Mouse (Mus musculus) intestine, embryonic 14.5 days (tissue): ENCODE data around the gene Rabgap1. TPM values are rescaled to one million over a fixed set of nuclear protein-coding genes. Genes with fewer than 3 reads are reported as not detected.
A peak's percentile ranks its signal among the peaks of the same experiment; 100 is the strongest.

Experiments
- ATAC-seq: fragments of 200-750 bp; cut with Nextera tagmentation; replicated peaks from 2 replicates; pipeline ENCODE4 v1.8.0; 2017; ENCODE audit warnings: low read depth, moderate number of reproducible peaks, moderate TSS enrichment, moderate library complexity; ENCODE audit not compliant: low FRiP score, low TSS enrichment
- DNase-seq: peaks from one replicate; pipeline ENCODE4 v3.0.0-alpha.2; 2018; ENCODE audit warnings: low spot score
- H3K27ac ChIP-seq: fragments of 300-500 bp; sonication (generic); 2 replicates; pipeline ENCODE4 v1.5.1; 2014; ENCODE audit warnings: low read depth, mild to moderate bottlenecking, control low read depth
- H3K27me3 ChIP-seq: fragments of 300-500 bp; sonication (generic); replicated peaks from 2 replicates; pipeline ENCODE4 v1.6.1; 2014; ENCODE audit warnings: low read length, control low read depth; ENCODE audit not compliant: control insufficient read depth, insufficient read depth
- H3K36me3 ChIP-seq: fragments of 300-500 bp; sonication (generic); 2 replicates; pipeline ENCODE4 v1.6.1; 2014; ENCODE audit warnings: low read length, control low read depth; ENCODE audit not compliant: control insufficient read depth, insufficient read depth
- H3K4me1 ChIP-seq: fragments of 300-500 bp; sonication (generic); replicated peaks from 2 replicates; pipeline ENCODE4 v1.6.1; 2014; ENCODE audit warnings: low read length, control low read depth, mixed read lengths; ENCODE audit not compliant: control insufficient read depth, insufficient read depth
- H3K4me2 ChIP-seq: fragments of 300-500 bp; sonication (generic); 2 replicates; pipeline ENCODE4 v1.6.1; 2014; ENCODE audit warnings: low read length
- H3K4me3 ChIP-seq: fragments of 300-500 bp; sonication (generic); 2 replicates; pipeline ENCODE4 v1.5.1; 2014; ENCODE audit warnings: low read depth, low read length, control low read depth, mixed read lengths
- H3K9ac ChIP-seq: fragments of 300-500 bp; sonication (generic); 2 replicates; pipeline ENCODE4 v1.6.1; 2014; ENCODE audit warnings: mild to moderate bottlenecking, low read length
- H3K9me3 ChIP-seq: fragments of 300-500 bp; sonication (generic); 2 replicates; pipeline ENCODE4 v1.6.1; 2016; ENCODE audit warnings: low read length, control low read depth; ENCODE audit not compliant: control insufficient read depth
- WGBS: fragments of 180-500 bp; shearing (Covaris S2); extraction: QIAGEN DNeasy Blood & Tissue Kit; methylation state at CpG from one replicate; pipeline ENCODE4 v1.1.7; 2014; 5-methylcytosine and 5-hydroxymethylcytosine counted together
- polyA plus RNA-seq: library from polyadenylated mRNA; unstranded; fragments of >200 nt; fragmentation: Nextera tagmentation; extraction: Ambion mirVana; gene quantifications from 2 replicates; pipeline ENCODE4 v1.2.1, GENCODE M21; 2014

Rabgap1 gene
- polyA plus RNA-seq, 1 experiment from 2014 or later = 42.5 TPM

- H3K36me3 ChIP-seq = peaks cover 14% of the 10 kb centered on the region
- DNase-seq = no peak
- no peaks in the 10 kb centered on the region for H3K9me3 ChIP-seq
- no peaks in the 10 kb centered on the region for H3K4me1 ChIP-seq
- H3K9ac ChIP-seq = no peak overlapping the region
- no peak for ATAC-seq
- no peak overlapping the region for H3K27ac ChIP-seq
- no peak overlapping the region for H3K4me3 ChIP-seq
- H3K27me3 ChIP-seq = no peaks in the 10 kb centered on the region
- no peak overlapping the region for H3K4me2 ChIP-seq
Observed at GRCm38 (mm10) chr2:37527587-37527986, 84.5 kb downstream of the Rabgap1 start.

DNA sequence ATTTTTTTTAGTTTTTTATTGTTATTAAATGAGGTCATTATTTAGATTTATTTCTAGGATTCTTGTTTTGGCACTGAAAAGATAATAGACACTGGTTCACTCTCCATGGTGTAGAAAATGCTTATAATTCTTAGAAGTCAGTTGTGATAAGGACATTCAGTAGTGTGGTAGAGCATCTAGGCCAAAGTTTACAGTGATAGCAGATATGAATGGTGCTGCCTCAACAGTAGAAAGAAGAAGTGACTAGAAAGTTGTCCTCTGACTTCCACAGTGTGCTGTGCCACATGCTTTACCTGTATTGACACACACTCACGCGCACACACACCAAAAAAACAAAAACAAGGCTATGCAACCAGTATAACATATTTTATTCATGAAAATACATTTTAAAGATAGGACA lies 86.3 kb downstream of the Rabgap1 start:
- H3K9ac ChIP-seq = no peak overlapping the region
- DNase-seq = no peak
- no peaks in the 10 kb centered on the region for H3K9me3 ChIP-seq
- no peak overlapping the region for H3K4me3 ChIP-seq
- ATAC-seq = no peak
- no peaks in the 10 kb centered on the region for H3K27me3 ChIP-seq
- no peaks in the 10 kb centered on the region for H3K4me1 ChIP-seq
- H3K36me3 ChIP-seq = peaks cover 23% of the 10 kb centered on the region
- no peak overlapping the region for H3K27ac ChIP-seq
- 92% methylated on average over 2 of the region's 2 CpGs for WGBS
- H3K4me2 ChIP-seq = no peak overlapping the region

DNA sequence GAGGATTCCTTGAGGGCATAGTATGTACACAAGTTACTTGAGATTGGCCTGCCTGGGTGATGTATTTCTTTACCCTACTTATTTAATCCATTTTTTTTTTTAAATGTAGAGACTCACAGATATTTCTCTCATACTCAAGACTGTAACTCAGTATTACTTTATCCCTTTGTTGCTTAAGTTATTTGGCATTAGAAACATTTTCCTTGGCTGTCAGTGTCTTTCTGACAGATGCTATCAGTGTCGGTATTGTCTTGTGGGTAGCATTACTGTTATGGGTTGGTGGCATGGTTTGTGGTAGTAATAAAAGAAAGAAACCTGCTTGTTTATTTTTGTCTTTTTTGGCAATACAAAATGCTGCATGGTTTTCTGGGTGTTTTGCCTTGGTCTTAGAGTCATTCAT lies 87.7 kb downstream of the Rabgap1 start:
- H3K4me3 ChIP-seq = no peak overlapping the region
- ATAC-seq = no peak
- H3K27me3 ChIP-seq = no peaks in the 10 kb centered on the region
- H3K4me2 ChIP-seq = no peak overlapping the region
- no peaks in the 10 kb centered on the region for H3K9me3 ChIP-seq
- WGBS = 97% methylated on average over 1 of the region's 1 CpGs
- DNase-seq = no peak
- H3K9ac ChIP-seq = no peak overlapping the region
- H3K36me3 ChIP-seq = peaks cover 31% of the 10 kb centered on the region
- no peak overlapping the region for H3K27ac ChIP-seq
- no peaks in the 10 kb centered on the region for H3K4me1 ChIP-seq

DNA sequence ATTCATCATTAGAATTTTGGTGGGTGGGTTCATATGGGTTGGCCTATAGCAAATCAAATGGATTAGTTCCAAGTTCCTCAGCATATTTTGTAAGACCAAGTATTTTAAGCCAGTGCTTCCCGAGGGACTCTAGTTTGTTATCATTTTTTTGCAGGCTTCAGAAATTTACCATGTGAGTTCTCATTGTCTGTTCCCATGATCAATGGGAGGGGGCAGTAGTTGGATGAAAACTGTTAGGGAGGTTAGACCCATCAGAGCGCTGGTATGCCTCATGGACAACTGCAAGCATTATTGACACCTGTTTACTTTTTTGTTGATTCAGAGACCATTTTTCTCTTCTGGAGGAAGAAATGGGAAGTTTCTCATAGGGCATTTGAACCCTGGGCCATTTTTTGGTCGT lies 88.6 kb downstream of the Rabgap1 start:
- no peaks in the 10 kb centered on the region for H3K9me3 ChIP-seq
- ATAC-seq = no peak
- peaks cover 39% of the 10 kb centered on the region for H3K36me3 ChIP-seq
- no peaks in the 10 kb centered on the region for H3K4me1 ChIP-seq
- DNase-seq = no peak
- no peak overlapping the region for H3K9ac ChIP-seq
- WGBS = 85% methylated on average over 3 of the region's 3 CpGs
- H3K27ac ChIP-seq = no peak overlapping the region
- H3K4me2 ChIP-seq = no peak overlapping the region
- H3K4me3 ChIP-seq = no peak overlapping the region
- no peaks in the 10 kb centered on the region for H3K27me3 ChIP-seq

DNA sequence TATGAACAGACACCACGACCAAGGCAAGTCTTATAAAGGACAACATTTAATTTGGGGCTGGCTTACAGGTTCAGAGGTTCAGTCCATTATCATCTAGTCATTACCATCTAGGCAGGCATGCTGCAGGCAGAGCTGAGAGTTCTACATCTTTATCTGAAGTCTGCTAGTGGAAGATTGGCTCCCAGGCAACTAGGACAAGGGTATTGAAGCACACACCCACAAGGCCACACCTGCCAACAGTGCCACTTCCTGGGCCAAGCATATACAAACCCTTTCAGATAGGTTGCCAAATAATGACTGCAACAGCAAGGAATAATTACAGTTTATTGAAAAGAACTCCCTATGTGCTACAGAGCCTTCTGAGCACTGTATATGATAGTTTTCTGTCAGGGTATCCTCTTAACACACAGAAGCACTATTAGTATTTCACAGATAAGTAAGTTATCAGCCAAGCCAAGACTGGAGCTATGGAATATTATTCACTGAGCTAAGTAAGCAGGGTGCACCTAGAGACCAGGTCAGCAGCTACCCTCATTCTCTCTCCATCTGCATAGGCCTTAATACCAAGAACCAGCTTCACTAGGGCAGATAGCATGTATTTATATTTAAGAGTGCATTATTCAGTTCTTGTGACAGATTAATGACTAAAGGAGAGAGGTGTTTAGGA lies 106.4 kb downstream of the Rabgap1 start:
- Histone ChIP-seq H3K9ac (no peak overlapping the region), H3K27ac (no peak overlapping the region), H3K27me3 (no peaks in the 10 kb centered on the region), H3K4me3 (no peak overlapping the region), H3K36me3 (peaks cover 86% of the 10 kb centered on the region), H3K4me1 (no peaks in the 10 kb centered on the region), H3K4me2 (no peak overlapping the region), H3K9me3 (0 out of 2 replicates have a peak, but pooled peaks cover under 1% of the 10 kb centered on the region)
- no peak for ATAC-seq
- WGBS = 86% methylated on average over 1 of the region's 1 CpGs
- DNase-seq = no peak

- no peak overlapping the region for H3K9ac ChIP-seq
- H3K36me3 ChIP-seq = peaks cover 97% of the 10 kb centered on the region
- H3K4me3 ChIP-seq = no peak overlapping the region
- H3K27me3 ChIP-seq = no peaks in the 10 kb centered on the region
- 0 out of 2 replicates have a peak, but pooled peaks cover 2% of the 10 kb centered on the region for H3K9me3 ChIP-seq
- 82% methylated on average over 2 of the region's 2 CpGs for WGBS
- H3K4me2 ChIP-seq = no peak overlapping the region
- H3K27ac ChIP-seq = no peak overlapping the region
- no peaks in the 10 kb centered on the region for H3K4me1 ChIP-seq
- ATAC-seq (no peak), DNase-seq (no peak)
Observed at GRCm38 (mm10) chr2:37556366-37556765, 113.3 kb downstream of the Rabgap1 start.

DNA sequence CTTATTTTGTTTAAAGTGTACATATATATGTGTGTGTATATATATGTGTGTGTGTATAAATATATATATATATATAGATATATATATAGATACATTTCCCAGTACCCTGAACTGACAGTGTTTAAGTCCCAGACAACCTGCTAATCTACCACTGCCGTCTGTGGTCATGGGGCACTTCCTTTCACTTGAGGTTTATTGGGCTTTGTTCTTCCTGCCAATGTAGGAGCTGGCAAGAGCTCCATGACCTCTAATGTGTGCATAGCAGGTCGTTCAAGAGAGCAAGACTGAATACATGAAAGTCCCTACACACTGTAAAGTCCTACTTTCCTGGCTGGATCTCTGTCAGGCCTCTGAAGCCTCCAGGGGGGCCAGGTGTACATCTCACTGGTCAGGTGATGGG lies 122.5 kb downstream of the Rabgap1 start:
- H3K36me3 ChIP-seq = peaks cover 90% of the 10 kb centered on the region
- 57% methylated on average over 2 of the region's 2 CpGs for WGBS

DNA sequence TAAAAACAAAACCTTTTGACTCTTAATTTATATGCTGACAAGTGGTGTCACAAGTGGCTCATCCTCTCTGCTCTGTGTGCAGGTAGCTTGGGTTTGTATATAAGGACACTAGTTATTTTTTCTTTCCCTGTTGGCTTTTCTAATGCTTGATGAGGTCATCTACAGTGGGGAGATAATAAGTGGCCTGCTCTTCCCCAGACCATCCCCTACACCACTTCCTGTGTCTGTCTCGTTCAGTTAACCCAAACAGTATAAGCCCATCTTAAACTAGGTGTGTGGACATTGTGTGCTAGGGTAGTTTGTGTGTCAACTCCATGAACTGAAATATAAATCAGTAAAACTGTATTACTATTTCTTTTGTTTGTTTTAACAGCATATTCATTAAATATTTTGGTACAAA lies 123.0 kb downstream of the Rabgap1 start:
- no peak for DNase-seq
- Histone ChIP-seq H3K9me3 (no peaks in the 10 kb centered on the region), H3K27ac (no peak overlapping the region), H3K4me1 (no peaks in the 10 kb centered on the region), H3K9ac (no peak overlapping the region), H3K4me2 (no peak overlapping the region), H3K27me3 (no peaks in the 10 kb centered on the region), H3K4me3 (no peak overlapping the region), H3K36me3 (peaks cover 86% of the 10 kb centered on the region)
- 28% methylated on average over 1 of the region's 1 CpGs for WGBS
- no peak for ATAC-seq

More for the DNA sequence above, 122.5 kb downstream of the Rabgap1 start:
- no peak overlapping the region for H3K27ac ChIP-seq
- H3K4me3 ChIP-seq = no peak overlapping the region
- no peak overlapping the region for H3K9ac ChIP-seq
- ATAC-seq = no peak
- no peak overlapping the region for H3K4me2 ChIP-seq
- DNase-seq = no peak
- no peaks in the 10 kb centered on the region for H3K4me1 ChIP-seq
- no peaks in the 10 kb centered on the region for H3K27me3 ChIP-seq
- H3K9me3 ChIP-seq = no peaks in the 10 kb centered on the region

DNA sequence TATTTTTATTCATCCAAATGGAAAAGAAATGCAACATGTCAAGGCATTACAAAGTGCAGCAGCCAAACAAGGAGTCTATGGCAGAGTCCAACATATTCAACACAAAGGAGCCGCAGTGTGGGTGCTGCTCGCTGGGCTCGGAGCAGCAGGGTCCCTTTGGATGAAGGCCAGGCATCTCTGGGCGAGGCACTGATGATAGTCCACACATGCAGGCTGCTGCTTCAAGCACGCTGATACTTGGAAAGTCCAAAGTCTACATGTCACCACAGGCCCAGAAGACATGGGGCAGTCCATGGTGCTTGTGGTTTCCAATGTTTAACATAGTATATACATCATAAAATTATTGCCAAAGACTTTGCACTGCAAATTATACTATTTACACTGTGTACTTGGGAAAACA lies 126.8 kb downstream of the Rabgap1 start:
- H3K4me3 ChIP-seq = no peak overlapping the region
- H3K9ac ChIP-seq = no peak overlapping the region
- H3K27me3 ChIP-seq = no peaks in the 10 kb centered on the region
- H3K4me2 ChIP-seq = no peak overlapping the region
- H3K27ac ChIP-seq = no peak overlapping the region
- 74% methylated on average over 5 of the region's 5 CpGs for WGBS
- ATAC-seq (peak; percentile 36), DNase-seq (no peak)
- H3K36me3 ChIP-seq = peaks cover 51% of the 10 kb centered on the region
- no peaks in the 10 kb centered on the region for H3K9me3 ChIP-seq
- H3K4me1 ChIP-seq = no peaks in the 10 kb centered on the region
